Mouse (Mus musculus): ENCODE measurements around the gene Gipc1. TPM values are rescaled to one million over a fixed set of nuclear protein-coding genes. Genes with fewer than 3 reads are reported as not detected.
A peak's percentile ranks its signal among the peaks of the same experiment; 100 is the strongest.

The Gipc1 gene
- polyA plus RNA-seq, 1 experiment from 2014 or later = 182 TPM

GRCm38 (mm10) chr8:83665969-83666865, 13.7 kb downstream of the Gipc1 start, which contains the start of gene Ptger1:
Gene Ptger1 (plus strand): TSS chr8:83666678.
- Histone ChIP-seq H3K4me1 (peaks cover 39% of the 10 kb centered on the region), H3K27ac (no peak within 1 kb of the TSS), H3K9ac (no peak within 1 kb of the TSS), H3K36me3 (peaks cover 36% of the 10 kb centered on the region), H3K9me3 (no peaks in the 10 kb centered on the region), H3K4me3 (no peak within 1 kb of the TSS), H3K27me3 (replicated peaks) (peaks cover 15% of the 10 kb centered on the region), H3K4me2 (replicated peaks) (0 out of 2 replicates have a peak within 1 kb of the TSS, but pooled peaks have one; percentile 18)
- 35% methylated on average over 14 of the region's 14 CpGs for WGBS
- no peak for ATAC-seq (ENCODE audit: low FRiP score, low read depth)

- peaks cover 15% of the 10 kb centered on the region for H3K27me3 ChIP-seq (replicated peaks)
These were observed 14.4 kb downstream of the Gipc1 start for GRCm38 (mm10) chr8:83666866-83667234.

GRCm38 (mm10) chr8:83667526-83667925, 15.0 kb downstream of the Gipc1 start:
- Histone ChIP-seq H3K4me3 (no peak overlapping the region), H3K36me3 (peaks cover 47% of the 10 kb centered on the region), H3K9me3 (no peaks in the 10 kb centered on the region), H3K27me3 (replicated peaks) (peaks cover 15% of the 10 kb centered on the region), H3K4me2 (replicated peaks) (peak overlapping the region; percentile 72), H3K9ac (no peak overlapping the region), H3K4me1 (peaks cover 26% of the 10 kb centered on the region), H3K27ac (no peak overlapping the region)
- WGBS = 78% methylated on average over 10 of the region's 10 CpGs
- ATAC-seq (ENCODE audit: low FRiP score, low read depth) = no peak

More at GRCm38 (mm10) chr8:83666866-83667234, 14.4 kb downstream of the Gipc1 start:
- no peak overlapping the region for H3K4me3 ChIP-seq
- no peak overlapping the region for H3K9ac ChIP-seq
- peaks cover 40% of the 10 kb centered on the region for H3K36me3 ChIP-seq
- 0 out of 2 replicates have a peak overlapping the region, but pooled peaks have one; percentile 18 for H3K4me2 ChIP-seq (replicated peaks)
- no peak overlapping the region for H3K27ac ChIP-seq
- ATAC-seq (ENCODE audit: low FRiP score, low read depth) = no peak
- peaks cover 33% of the 10 kb centered on the region for H3K4me1 ChIP-seq
- 87% methylated on average over 3 of the region's 3 CpGs for WGBS
- H3K9me3 ChIP-seq = no peaks in the 10 kb centered on the region

GRCm38 (mm10) chr8:83668010-83668916, 15.8 kb downstream of the Gipc1 start:
- peak overlapping the region; percentile 35 for H3K4me3 ChIP-seq
- peaks cover 15% of the 10 kb centered on the region for H3K27me3 ChIP-seq (replicated peaks)
- 22% methylated on average over 80 of the region's 80 CpGs for WGBS
- H3K9me3 ChIP-seq = no peaks in the 10 kb centered on the region
- peak overlapping the region; percentile 54 for H3K9ac ChIP-seq
- peaks cover 23% of the 10 kb centered on the region for H3K4me1 ChIP-seq
- peak; percentile 58 for ATAC-seq (ENCODE audit: low FRiP score, low read depth)
- peak overlapping the region; percentile 72 for H3K4me2 ChIP-seq (replicated peaks)
- H3K36me3 ChIP-seq = peaks cover 51% of the 10 kb centered on the region
- no peak overlapping the region for H3K27ac ChIP-seq

GRCm38 (mm10) chr8:83669013-83669412, 16.5 kb downstream of the Gipc1 start:
- Histone ChIP-seq H3K4me3 (no peak overlapping the region), H3K4me2 (replicated peaks) (peak overlapping the region; percentile 72; the same call in 1 of the 2 replicates), H3K27ac (no peak overlapping the region), H3K4me1 (peaks cover 23% of the 10 kb centered on the region), H3K9me3 (no peaks in the 10 kb centered on the region), H3K9ac (peak overlapping the region; percentile 54; the same call in 1 of the 2 replicates), H3K27me3 (replicated peaks) (peaks cover 15% of the 10 kb centered on the region), H3K36me3 (peaks cover 49% of the 10 kb centered on the region)
- WGBS = 74% methylated on average over 16 of the region's 16 CpGs
- 0 out of 2 replicates have a peak, but pooled peaks have one; percentile 7 for ATAC-seq (ENCODE audit: low FRiP score, low read depth)

- no peak overlapping the region for H3K27ac ChIP-seq
- no peak overlapping the region for H3K9ac ChIP-seq
- peaks cover 8% of the 10 kb centered on the region for H3K4me1 ChIP-seq
- H3K27me3 ChIP-seq (replicated peaks) = peaks cover 4% of the 10 kb centered on the region
- ATAC-seq (ENCODE audit: low FRiP score, low read depth) = no peak
- no peak overlapping the region for H3K4me3 ChIP-seq
- 66% methylated on average over 5 of the region's 5 CpGs for WGBS
- peaks cover 57% of the 10 kb centered on the region for H3K36me3 ChIP-seq
- no peak overlapping the region for H3K4me2 ChIP-seq (replicated peaks)
- H3K9me3 ChIP-seq = no peaks in the 10 kb centered on the region
These were observed 20.5 kb downstream of the Gipc1 start for GRCm38 (mm10) chr8:83672936-83673335.

GRCm38 (mm10) chr8:83674497-83674896, 22.0 kb downstream of the Gipc1 start:
- Histone ChIP-seq H3K9ac (no peak overlapping the region), H3K27me3 (replicated peaks) (no peaks in the 10 kb centered on the region), H3K27ac (no peak overlapping the region), H3K4me2 (replicated peaks) (no peak overlapping the region), H3K36me3 (peaks cover 69% of the 10 kb centered on the region), H3K9me3 (no peaks in the 10 kb centered on the region), H3K4me1 (no peaks in the 10 kb centered on the region), H3K4me3 (no peak overlapping the region)
- WGBS = 90% methylated on average over 5 of the region's 5 CpGs
- ATAC-seq (ENCODE audit: low FRiP score, low read depth) = no peak

GRCm38 (mm10) chr8:83679866-83680265, 27.4 kb downstream of the Gipc1 start:
- Histone ChIP-seq H3K4me1 (no peaks in the 10 kb centered on the region), H3K36me3 (peaks cover 69% of the 10 kb centered on the region), H3K9me3 (no peaks in the 10 kb centered on the region), H3K4me2 (replicated peaks) (no peak overlapping the region), H3K27ac (no peak overlapping the region), H3K9ac (no peak overlapping the region), H3K27me3 (replicated peaks) (no peaks in the 10 kb centered on the region), H3K4me3 (no peak overlapping the region)
- WGBS = 95% methylated on average over 12 of the region's 12 CpGs
- ATAC-seq (ENCODE audit: low FRiP score, low read depth) = no peak

GRCm38 (mm10) chr8:83680603-83681002, 28.1 kb downstream of the Gipc1 start:
- H3K4me3 ChIP-seq = no peak overlapping the region
- H3K9ac ChIP-seq = no peak overlapping the region
- H3K27ac ChIP-seq = no peak overlapping the region
- H3K4me1 ChIP-seq = no peaks in the 10 kb centered on the region
- H3K4me2 ChIP-seq (replicated peaks) = no peak overlapping the region
- peaks cover 72% of the 10 kb centered on the region for H3K36me3 ChIP-seq
- ATAC-seq (ENCODE audit: low FRiP score, low read depth) = no peak
- H3K9me3 ChIP-seq = no peaks in the 10 kb centered on the region
- 92% methylated on average over 5 of the region's 5 CpGs for WGBS
- no peaks in the 10 kb centered on the region for H3K27me3 ChIP-seq (replicated peaks)

GRCm38 (mm10) chr8:83681099-83681498, 28.6 kb downstream of the Gipc1 start:
- Histone ChIP-seq H3K9me3 (no peaks in the 10 kb centered on the region), H3K9ac (no peak overlapping the region), H3K27ac (no peak overlapping the region), H3K4me2 (replicated peaks) (no peak overlapping the region), H3K36me3 (peaks cover 73% of the 10 kb centered on the region), H3K4me1 (no peaks in the 10 kb centered on the region), H3K4me3 (no peak overlapping the region), H3K27me3 (replicated peaks) (no peaks in the 10 kb centered on the region)
- WGBS = 35% methylated on average over 6 of the region's 6 CpGs
- ATAC-seq (ENCODE audit: low FRiP score, low read depth) = no peak

- Histone ChIP-seq H3K27ac (no peak overlapping the region), H3K36me3 (peaks cover 59% of the 10 kb centered on the region), H3K9me3 (no peaks in the 10 kb centered on the region), H3K27me3 (replicated peaks) (no peaks in the 10 kb centered on the region), H3K4me1 (no peaks in the 10 kb centered on the region), H3K4me3 (no peak overlapping the region), H3K9ac (no peak overlapping the region), H3K4me2 (replicated peaks) (no peak overlapping the region)
- WGBS = 96% methylated on average over 9 of the region's 9 CpGs
- ATAC-seq (ENCODE audit: low FRiP score, low read depth) = no peak
These were observed 32.0 kb downstream of the Gipc1 start for GRCm38 (mm10) chr8:83684517-83684916.

GRCm38 (mm10) chr8:83689264-83689663, 36.8 kb downstream of the Gipc1 start:
- Histone ChIP-seq H3K4me1 (no peaks in the 10 kb centered on the region), H3K9ac (no peak overlapping the region), H3K27me3 (replicated peaks) (no peaks in the 10 kb centered on the region), H3K27ac (no peak overlapping the region), H3K9me3 (no peaks in the 10 kb centered on the region), H3K4me3 (no peak overlapping the region), H3K36me3 (peaks cover 53% of the 10 kb centered on the region), H3K4me2 (replicated peaks) (no peak overlapping the region)
- no peak for ATAC-seq (ENCODE audit: low FRiP score, low read depth)
- WGBS = 92% methylated on average over 6 of the region's 6 CpGs

All from neural tube, embryonic 12.5 days (tissue).